Mouse (Mus musculus): ENCODE data around the gene Fxyd5. TPM values are rescaled to one million over a fixed set of nuclear protein-coding genes. Genes with fewer than 3 reads are reported as not detected.

The Fxyd5 gene
- polyA plus RNA-seq, 1 experiment, result 8.3 TPM

DNA sequence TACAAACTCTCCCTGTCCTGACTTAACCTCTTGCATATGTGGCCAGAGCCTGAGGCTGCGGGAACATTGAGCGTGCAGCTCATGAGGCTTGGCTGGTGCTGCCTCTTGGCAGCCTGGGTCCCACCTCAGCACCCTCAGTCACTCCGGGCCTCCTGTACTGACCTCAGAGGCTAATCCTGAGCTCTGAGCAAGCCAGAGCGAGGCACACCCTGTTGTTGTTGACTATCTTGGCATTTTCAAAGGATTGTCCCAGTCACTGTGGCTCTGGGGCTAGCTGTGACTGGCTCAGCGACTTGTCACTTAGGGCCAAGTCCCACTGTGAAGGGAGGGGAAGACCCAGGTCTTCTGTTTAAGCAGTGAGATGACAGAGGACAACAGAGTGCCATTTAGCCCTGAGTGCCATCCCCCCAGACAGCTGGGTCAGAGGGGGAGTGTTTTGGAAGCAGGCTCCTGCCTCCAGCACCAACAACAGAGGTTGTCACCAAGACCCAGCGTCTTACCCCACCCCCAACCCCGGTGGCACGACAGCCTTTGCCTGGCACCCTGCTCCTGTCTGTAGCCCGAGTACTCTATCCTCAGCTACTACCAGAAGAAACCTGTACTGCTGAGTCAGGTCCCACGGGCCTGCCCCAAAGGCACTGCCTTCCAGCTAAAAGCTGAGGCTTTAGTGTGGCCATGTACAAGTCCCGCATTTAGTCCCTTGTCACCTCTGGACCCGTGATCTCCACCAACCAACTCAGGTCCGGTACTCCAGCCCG, 40.7 kb upstream of the Fxyd5 start:
- Histone ChIP-seq H3K27ac (ENCODE audit: control insufficient read depth, insufficient read depth, low read depth, low read length) (no peak overlapping the region; the same call in 1 of the 2 replicates), H3K4me3 (ENCODE audit: control insufficient read depth, low read depth, low read length) (no peak overlapping the region), H3K36me3 (ENCODE audit: control insufficient read depth, insufficient read depth, low read length) (no peaks in the 10 kb centered on the region), H3K4me1 (ENCODE audit: control insufficient read depth, insufficient read depth, low read length) (peaks cover 3% of the 10 kb centered on the region), H3K27me3 (ENCODE audit: control insufficient read depth, insufficient read depth, low read length) (no peaks in the 10 kb centered on the region)
- TF ChIP-seq CTCF (IDR thresholded peaks at IDR 0.05; ENCODE audit: control insufficient read depth, insufficient read depth, insufficient replicate concordance, low read depth, low read length) (no peak), POLR2A (IDR thresholded peaks at IDR 0.05; ENCODE audit: control insufficient read depth, low read depth, low read length) (no peak)

- H3K4me1 ChIP-seq (ENCODE audit: control insufficient read depth, insufficient read depth, low read length), result peaks cover 3% of the 10 kb centered on the region
- no peaks in the 10 kb centered on the region for H3K36me3 ChIP-seq (ENCODE audit: control insufficient read depth, insufficient read depth, low read length)
- TF ChIP-seq CTCF (IDR thresholded peaks at IDR 0.05; ENCODE audit: control insufficient read depth, insufficient read depth, insufficient replicate concordance, low read depth, low read length) (no peak), POLR2A (IDR thresholded peaks at IDR 0.05; ENCODE audit: control insufficient read depth, low read depth, low read length) (no peak)
- no peak overlapping the region for H3K27ac ChIP-seq (ENCODE audit: control insufficient read depth, insufficient read depth, low read depth, low read length)
- H3K27me3 ChIP-seq (ENCODE audit: control insufficient read depth, insufficient read depth, low read length), result no peaks in the 10 kb centered on the region
- no peak overlapping the region for H3K4me3 ChIP-seq (ENCODE audit: control insufficient read depth, low read depth, low read length)
Measured at GRCm38 (mm10) chr7:31082106-31082505, 39.8 kb upstream of the Fxyd5 start.

DNA sequence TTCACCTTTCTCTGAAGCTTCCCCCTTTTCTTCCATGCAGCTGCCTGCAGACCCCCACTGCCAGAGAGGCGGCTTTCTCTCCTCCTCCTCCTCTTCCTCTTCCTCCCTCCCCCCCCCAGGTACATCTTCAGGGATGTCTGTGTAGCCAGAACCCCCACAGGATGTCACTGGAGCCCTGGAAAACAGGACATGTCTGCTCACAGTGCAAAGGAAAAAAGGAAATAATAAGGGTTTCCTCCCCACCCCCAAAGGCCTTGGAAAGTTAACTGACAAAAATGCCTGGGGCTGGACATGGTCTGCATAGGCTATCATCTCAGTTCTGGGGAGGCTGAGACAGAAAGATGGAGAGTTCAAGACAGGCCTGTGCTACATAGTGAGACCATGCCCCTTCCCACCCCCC, 38.8 kb upstream of the Fxyd5 start:
- TF ChIP-seq POLR2A (IDR thresholded peaks at IDR 0.05; ENCODE audit: control insufficient read depth, low read depth, low read length) (no peak), CTCF (IDR thresholded peaks at IDR 0.05; ENCODE audit: control insufficient read depth, insufficient read depth, insufficient replicate concordance, low read depth, low read length) (no peak)
- Histone ChIP-seq H3K27me3 (ENCODE audit: control insufficient read depth, insufficient read depth, low read length) (no peaks in the 10 kb centered on the region), H3K4me1 (ENCODE audit: control insufficient read depth, insufficient read depth, low read length) (peaks cover 3% of the 10 kb centered on the region), H3K27ac (ENCODE audit: control insufficient read depth, insufficient read depth, low read depth, low read length) (no peak overlapping the region), H3K4me3 (ENCODE audit: control insufficient read depth, low read depth, low read length) (no peak overlapping the region), H3K36me3 (ENCODE audit: control insufficient read depth, insufficient read depth, low read length) (no peaks in the 10 kb centered on the region)

DNA sequence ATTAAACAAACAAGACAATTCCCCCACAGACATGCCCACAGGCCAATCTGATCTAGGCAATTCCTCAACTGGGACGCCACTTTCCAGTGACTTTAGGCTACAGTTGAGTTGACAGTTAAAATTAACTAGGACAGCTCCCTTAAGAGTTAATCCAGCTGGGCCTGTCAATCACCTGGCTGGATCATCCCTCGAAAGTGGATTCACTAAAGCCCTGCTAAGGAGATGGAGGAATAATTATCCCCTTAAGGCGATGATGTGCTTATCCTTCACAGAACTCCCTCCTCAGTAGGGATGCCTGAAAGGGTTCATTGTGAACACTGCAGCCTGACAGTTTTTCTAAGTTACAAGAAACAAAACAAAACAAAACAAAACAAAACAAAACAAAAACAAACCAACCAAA, 38.3 kb upstream of the Fxyd5 start:
- Histone ChIP-seq H3K4me1 (ENCODE audit: control insufficient read depth, insufficient read depth, low read length) (peaks cover 3% of the 10 kb centered on the region), H3K27me3 (ENCODE audit: control insufficient read depth, insufficient read depth, low read length) (no peaks in the 10 kb centered on the region), H3K36me3 (ENCODE audit: control insufficient read depth, insufficient read depth, low read length) (no peaks in the 10 kb centered on the region), H3K27ac (ENCODE audit: control insufficient read depth, insufficient read depth, low read depth, low read length) (no peak overlapping the region), H3K4me3 (ENCODE audit: control insufficient read depth, low read depth, low read length) (no peak overlapping the region)
- no peak for TF ChIP-seq CTCF (IDR thresholded peaks at IDR 0.05; ENCODE audit: control insufficient read depth, insufficient read depth, insufficient replicate concordance, low read depth, low read length)
- no peak for TF ChIP-seq POLR2A (IDR thresholded peaks at IDR 0.05; ENCODE audit: control insufficient read depth, low read depth, low read length)

GRCm38 (mm10) chr7:31079670-31080069, 37.4 kb upstream of the Fxyd5 start:
- Histone ChIP-seq H3K36me3 (ENCODE audit: control insufficient read depth, insufficient read depth, low read length) (no peaks in the 10 kb centered on the region), H3K27ac (ENCODE audit: control insufficient read depth, insufficient read depth, low read depth, low read length) (no peak overlapping the region), H3K27me3 (ENCODE audit: control insufficient read depth, insufficient read depth, low read length) (no peaks in the 10 kb centered on the region), H3K4me3 (ENCODE audit: control insufficient read depth, low read depth, low read length) (no peak overlapping the region), H3K4me1 (ENCODE audit: control insufficient read depth, insufficient read depth, low read length) (peaks cover 3% of the 10 kb centered on the region)
- TF ChIP-seq CTCF (IDR thresholded peaks at IDR 0.05; ENCODE audit: control insufficient read depth, insufficient read depth, insufficient replicate concordance, low read depth, low read length), result no peak
- TF ChIP-seq POLR2A (IDR thresholded peaks at IDR 0.05; ENCODE audit: control insufficient read depth, low read depth, low read length), result no peak

GRCm38 (mm10) chr7:31077885-31078445, 35.7 kb upstream of the Fxyd5 start:
- H3K36me3 ChIP-seq (ENCODE audit: control insufficient read depth, insufficient read depth, low read length), result no peaks in the 10 kb centered on the region
- no peaks in the 10 kb centered on the region for H3K27me3 ChIP-seq (ENCODE audit: control insufficient read depth, insufficient read depth, low read length)
- no peaks in the 10 kb centered on the region; the same call in 1 of the 2 replicates for H3K4me1 ChIP-seq (ENCODE audit: control insufficient read depth, insufficient read depth, low read length)
- H3K27ac ChIP-seq (ENCODE audit: control insufficient read depth, insufficient read depth, low read depth, low read length), result no peak overlapping the region
- H3K4me3 ChIP-seq (ENCODE audit: control insufficient read depth, low read depth, low read length), result no peak overlapping the region
- TF ChIP-seq POLR2A (IDR thresholded peaks at IDR 0.05; ENCODE audit: control insufficient read depth, low read depth, low read length) (no peak), CTCF (IDR thresholded peaks at IDR 0.05; ENCODE audit: control insufficient read depth, insufficient read depth, insufficient replicate concordance, low read depth, low read length) (peak; percentile 35; the same call in 1 of the 2 replicates)

DNA sequence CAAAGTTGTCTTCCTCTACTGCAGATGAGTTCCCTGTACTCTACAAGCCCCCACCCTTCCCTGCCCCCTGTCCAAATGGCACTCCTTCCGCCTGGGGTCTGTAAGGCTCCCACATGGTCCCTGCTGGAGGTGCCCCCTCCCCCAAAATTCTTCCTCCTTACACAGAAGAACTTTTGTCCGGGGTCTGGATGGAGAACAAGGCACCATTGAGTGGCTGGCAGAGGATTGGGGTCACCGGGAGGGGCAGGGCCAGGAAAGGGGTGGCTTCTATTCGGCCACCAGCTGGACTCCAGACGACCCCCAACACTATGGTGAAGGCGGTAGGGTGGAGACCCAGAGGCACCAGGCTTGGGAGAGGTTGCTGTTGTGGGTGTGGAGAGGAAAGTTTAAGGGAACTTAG, 35.2 kb upstream of the Fxyd5 start:
- Histone ChIP-seq H3K27ac (ENCODE audit: control insufficient read depth, insufficient read depth, low read depth, low read length) (no peak overlapping the region), H3K4me3 (ENCODE audit: control insufficient read depth, low read depth, low read length) (no peak overlapping the region)

More for the DNA sequence above, 35.2 kb upstream of the Fxyd5 start:
- Histone ChIP-seq H3K27me3 (ENCODE audit: control insufficient read depth, insufficient read depth, low read length) (no peaks in the 10 kb centered on the region), H3K36me3 (ENCODE audit: control insufficient read depth, insufficient read depth, low read length) (no peaks in the 10 kb centered on the region), H3K4me1 (ENCODE audit: control insufficient read depth, insufficient read depth, low read length) (no peaks in the 10 kb centered on the region; the same call in 1 of the 2 replicates)
- TF ChIP-seq CTCF (IDR thresholded peaks at IDR 0.05; ENCODE audit: control insufficient read depth, insufficient read depth, insufficient replicate concordance, low read depth, low read length), result no peak
- TF ChIP-seq POLR2A (IDR thresholded peaks at IDR 0.05; ENCODE audit: control insufficient read depth, low read depth, low read length), result no peak
